Mouse (Mus musculus) ES-E14 (cell line): ENCODE measurements around the gene Tmed8. TPM values are rescaled to one million over a fixed set of nuclear protein-coding genes. Genes with fewer than 3 reads are reported as not detected.

Source experiments
- DNase-seq: peaks from one replicate; pipeline ENCODE4 v3.0.0-alpha.2; 2013; ENCODE audit warnings: low read depth, low spot score
- H3K27ac ChIP-seq: 2 replicates; pipeline ENCODE4 v1.5.1; 2012; ENCODE audit warnings: low read depth, mild to moderate bottlenecking, low read length, moderate library complexity, mixed read lengths; ENCODE audit not compliant: poor library complexity, insufficient read depth, severe bottlenecking
- H3K36me3 ChIP-seq: 2 replicates; pipeline ENCODE4 v1.6.1; 2012; ENCODE audit warnings: mild to moderate bottlenecking, low read length, moderate library complexity, mixed read lengths; ENCODE audit not compliant: control insufficient read depth, poor library complexity, insufficient read depth, severe bottlenecking
- H3K4me1 ChIP-seq, 2 experiments: fragments of 150-350 bp in 1 of 2; sonication (generic) in 1 of 2; 2 replicates each; pipeline ENCODE4 v1.6.1; 2012; ENCODE audit warnings: low read length in 2 of 2, mild to moderate bottlenecking in 1 of 2, mixed read lengths in 1 of 2; ENCODE audit not compliant: control insufficient read depth in 2 of 2, insufficient read depth in 2 of 2, poor library complexity in 1 of 2
- H3K4me3 ChIP-seq, 2 experiments: fragments of 150-350 bp in 1 of 2; sonication (generic) in 1 of 2; 2 replicates each; pipeline ENCODE4 v1.5.1; 2012; ENCODE audit warnings: low read length in 2 of 2, low read depth in 1 of 2, mild to moderate bottlenecking in 1 of 2, mixed read lengths in 1 of 2; ENCODE audit not compliant: insufficient read depth in 1 of 2, poor library complexity in 1 of 2, severe bottlenecking in 1 of 2
- H3K9ac ChIP-seq: 2 replicates; pipeline ENCODE4 v1.6.1; 2012; ENCODE audit warnings: low read depth, mild to moderate bottlenecking, low read length, mixed read lengths; ENCODE audit not compliant: poor library complexity, insufficient read depth, severe bottlenecking
- H3K9me3 ChIP-seq: fragments of 150-350 bp; sonication (generic); 2 replicates; pipeline ENCODE4 v1.6.1; 2012; ENCODE audit warnings: low read depth, mild to moderate bottlenecking, low read length; ENCODE audit not compliant: control insufficient read depth, insufficient read depth
- CHD2 ChIP-seq: IDR thresholded peaks from 2 replicates; pipeline ENCODE4 v1.6.1; 2014; ENCODE audit warnings: mild to moderate bottlenecking, low read depth, low read length, inconsistent platforms
- HCFC1 ChIP-seq: IDR thresholded peaks from 2 replicates; pipeline ENCODE4 v1.6.1; 2012; ENCODE audit warnings: low read length, inconsistent platforms, borderline replicate concordance; ENCODE audit not compliant: insufficient read depth
- MAFK ChIP-seq: IDR thresholded peaks from 2 replicates; pipeline ENCODE4 v1.6.1; 2014; ENCODE audit warnings: mild to moderate bottlenecking, low read depth, low read length, inconsistent platforms; ENCODE audit not compliant: insufficient read depth
- ZC3H11A ChIP-seq: IDR thresholded peaks from 2 replicates; pipeline ENCODE4 v1.6.1; 2012; ENCODE audit warnings: low read depth, mild to moderate bottlenecking, inconsistent platforms, low read length, borderline replicate concordance
- ZNF384 ChIP-seq: IDR thresholded peaks from 2 replicates; pipeline ENCODE4 v1.6.1; 2012; ENCODE audit warnings: low read depth, low read length, inconsistent platforms
- in situ Hi-C, 2 experiments: fragments of 600-800 bp; cut with MboI; formaldehyde crosslinking; loops; one replicate each; pipeline ENCODE4 v1.15.1; 2025; ENCODE audit warnings: low sequenced_read_pairs in 2 of 2, inconsistent platforms in 1 of 2; ENCODE audit not compliant: unreplicated experiment in 2 of 2
- total RNA-seq: library from RNA; depleted of rRNA; stranded (reverse); fragments of 300-350 nt; gene quantifications from 2 replicates; pipeline ENCODE4 v1.2.3, GENCODE M21; 2012

The Tmed8 gene
- total RNA-seq, 1 experiment, result 8.6 TPM

DNA sequence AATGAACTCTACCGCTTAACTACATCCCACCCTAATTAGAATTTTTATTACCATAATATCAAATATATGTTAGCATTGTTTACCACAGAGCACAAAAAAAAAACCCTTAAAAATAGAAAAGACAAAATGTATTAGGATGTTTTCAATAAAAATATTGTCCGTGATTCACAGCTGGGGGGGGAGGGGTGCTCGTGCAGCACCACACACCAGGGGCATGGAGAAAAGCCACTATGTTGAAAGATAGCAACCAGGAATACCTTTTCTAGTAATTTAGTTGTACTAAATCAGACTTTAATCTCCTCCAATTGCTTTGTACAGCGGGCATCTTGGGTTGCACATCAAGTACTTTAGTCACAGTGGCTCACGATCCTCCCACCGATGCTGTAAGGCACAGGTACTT, 1.5 kb downstream of the Tmed8 start:
- no peak for TF ChIP-seq CHD2
- TF ChIP-seq ZC3H11A, result no peak
- TF ChIP-seq HCFC1, result no peak
- TF ChIP-seq MAFK, result no peak
- TF ChIP-seq ZNF384, result no peak
- Histone ChIP-seq H3K9me3 (no peaks in the 10 kb centered on the region), H3K4me3 (peak overlapping the region; percentile 97; a peak in 3 of 4 replicates), H3K9ac (0 out of 2 replicates have a peak overlapping the region, but pooled peaks have one; percentile 95), H3K36me3 (no peaks in the 10 kb centered on the region), H3K27ac (no peak overlapping the region), H3K4me1 (peaks cover 0 to 5% of the 10 kb centered on the region in 2 experiments; a peak in 2 of 4 replicates)
- no peak for DNase-seq
- in situ Hi-C loops, result no loop called here

DNA sequence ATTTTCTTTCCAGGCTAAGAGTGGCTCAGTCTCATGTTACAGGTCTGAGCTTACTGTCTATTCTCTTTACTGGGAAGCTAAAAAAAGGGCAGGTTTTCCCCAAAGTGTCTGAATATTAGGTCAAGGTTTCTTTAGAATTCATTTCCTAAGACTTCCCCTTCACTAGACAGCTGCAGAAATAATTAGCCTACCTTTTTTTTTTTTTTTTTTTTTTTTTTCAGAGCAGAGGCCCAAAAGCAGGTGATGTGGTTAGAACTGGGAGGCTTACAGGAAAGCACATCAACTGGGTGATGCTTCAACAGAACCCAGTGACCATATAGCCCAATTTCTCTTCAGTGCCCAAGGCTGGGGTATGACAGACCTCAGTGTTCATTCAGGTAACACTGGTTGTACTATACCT, 3.9 kb downstream of the Tmed8 start:
- H3K27ac ChIP-seq, result no peak overlapping the region
- H3K4me1 ChIP-seq, result peaks cover 0 to 9% of the 10 kb centered on the region in 2 experiments; a peak in 2 of 4 replicates
- DNase-seq, result no peak
- H3K9me3 ChIP-seq, result no peaks in the 10 kb centered on the region
- H3K4me3 ChIP-seq, result no peak overlapping the region
- no peak overlapping the region for H3K9ac ChIP-seq
- no peaks in the 10 kb centered on the region for H3K36me3 ChIP-seq
- in situ Hi-C loops, result no loop called here
- no peak for TF ChIP-seq ZC3H11A
- TF ChIP-seq MAFK, result no peak
- no peak for TF ChIP-seq CHD2
- TF ChIP-seq HCFC1, result no peak
- TF ChIP-seq ZNF384, result no peak

DNA sequence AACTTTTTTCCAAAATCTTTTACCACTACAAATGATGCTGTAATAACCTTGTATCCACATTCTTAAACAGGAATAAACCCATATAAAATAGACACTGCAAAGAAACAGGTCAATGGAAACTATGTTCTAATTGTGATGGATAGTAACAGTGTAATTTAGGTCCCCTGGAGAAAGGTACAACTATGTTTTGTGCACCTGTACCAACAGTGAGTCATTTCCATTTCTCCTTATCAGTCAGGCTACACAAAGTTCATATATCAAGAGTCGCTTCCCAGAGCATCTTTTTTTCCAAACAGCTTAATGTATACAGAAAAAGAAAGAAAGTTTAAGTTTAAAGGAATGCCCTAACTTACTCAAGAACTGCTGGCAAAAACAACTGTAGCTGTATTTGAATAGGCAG, 5.2 kb downstream of the Tmed8 start:
- H3K27ac ChIP-seq, result no peak overlapping the region
- H3K36me3 ChIP-seq, result no peaks in the 10 kb centered on the region
- H3K4me1 ChIP-seq, result peaks cover 0 to 9% of the 10 kb centered on the region in 2 experiments; a peak in 2 of 4 replicates
- in situ Hi-C loops, result no loop called here
- H3K9me3 ChIP-seq, result no peaks in the 10 kb centered on the region
- H3K9ac ChIP-seq, result no peak overlapping the region
- DNase-seq, result no peak
- H3K4me3 ChIP-seq, result no peak overlapping the region
- TF ChIP-seq ZC3H11A (no peak), MAFK (no peak), ZNF384 (no peak), HCFC1 (no peak), CHD2 (no peak)

DNA sequence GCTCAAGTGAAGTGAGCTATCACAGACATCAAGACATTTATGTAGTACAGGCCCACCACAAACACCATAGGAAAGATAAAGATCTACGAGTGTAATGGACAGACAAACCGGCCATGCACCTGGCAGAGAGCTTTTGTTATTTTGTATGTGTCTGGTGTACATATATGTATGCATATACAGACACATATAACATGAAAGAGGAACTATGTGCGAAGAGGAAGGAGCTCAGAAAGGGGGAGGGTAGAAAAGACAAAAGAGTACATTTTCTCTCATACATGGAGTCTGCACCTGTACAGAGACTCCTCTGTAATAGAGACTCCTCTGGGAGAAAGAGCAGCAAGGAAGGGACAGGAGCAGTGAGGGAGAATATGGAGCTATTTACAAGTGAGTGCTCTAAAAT, 7.2 kb downstream of the Tmed8 start:
- H3K4me1 ChIP-seq, result peaks cover 0 to 9% of the 10 kb centered on the region in 2 experiments; a peak in 1 of 4 replicates
- H3K27ac ChIP-seq, result no peak overlapping the region
- no peak overlapping the region for H3K9ac ChIP-seq
- H3K4me3 ChIP-seq, result no peak overlapping the region
- no peaks in the 10 kb centered on the region for H3K9me3 ChIP-seq
- in situ Hi-C loops, result no loop called here
- DNase-seq, result no peak
- no peaks in the 10 kb centered on the region for H3K36me3 ChIP-seq
- TF ChIP-seq ZC3H11A (no peak), ZNF384 (no peak), MAFK (no peak), CHD2 (no peak), HCFC1 (no peak)

DNA sequence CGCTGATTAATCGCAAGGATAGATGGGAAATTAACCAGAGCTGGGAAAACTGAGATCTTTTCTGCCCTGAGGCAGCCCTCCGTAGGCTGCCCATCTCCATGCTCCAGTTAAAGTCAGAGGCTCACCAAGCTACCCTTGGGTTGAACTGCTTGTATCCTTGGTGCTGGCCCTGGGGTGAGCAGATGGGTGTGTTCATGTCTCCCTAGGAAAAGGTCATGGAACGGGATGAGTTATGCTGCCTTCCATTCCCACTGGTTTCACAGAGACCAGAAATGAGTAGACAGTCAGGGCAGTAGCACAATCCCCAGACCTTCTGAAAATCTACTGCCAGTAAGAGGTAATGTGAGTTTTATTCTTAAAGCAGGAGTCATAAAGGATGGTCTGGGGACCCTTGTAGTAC, 22.6 kb downstream of the Tmed8 start:
- Histone ChIP-seq H3K9me3 (no peaks in the 10 kb centered on the region), H3K9ac (no peak overlapping the region), H3K4me3 (no peak overlapping the region), H3K4me1 (no peaks in the 10 kb centered on the region), H3K27ac (no peak overlapping the region), H3K36me3 (peaks cover 13% of the 10 kb centered on the region)
- DNase-seq, result no peak
- in situ Hi-C loops, result no loop called here
- no peak for TF ChIP-seq CHD2
- TF ChIP-seq MAFK, result no peak
- no peak for TF ChIP-seq ZNF384
- TF ChIP-seq HCFC1, result no peak
- no peak for TF ChIP-seq ZC3H11A
